Mouse (Mus musculus) lung, postnatal 14 days (tissue): ENCODE measurements at regions not wholly inside any gene's neighbourhood (a gene's known extent, or its start where the extent isn't known, plus 50 kb on each side); places are given as distances from the start of the nearest gene placed in this dataset.
A peak's percentile ranks its signal among the peaks of the same experiment; 100 is the strongest.

ENCODE experiments used
- DNase-seq: peaks from one replicate; pipeline ENCODE4 v3.0.0; 2021

DNA sequence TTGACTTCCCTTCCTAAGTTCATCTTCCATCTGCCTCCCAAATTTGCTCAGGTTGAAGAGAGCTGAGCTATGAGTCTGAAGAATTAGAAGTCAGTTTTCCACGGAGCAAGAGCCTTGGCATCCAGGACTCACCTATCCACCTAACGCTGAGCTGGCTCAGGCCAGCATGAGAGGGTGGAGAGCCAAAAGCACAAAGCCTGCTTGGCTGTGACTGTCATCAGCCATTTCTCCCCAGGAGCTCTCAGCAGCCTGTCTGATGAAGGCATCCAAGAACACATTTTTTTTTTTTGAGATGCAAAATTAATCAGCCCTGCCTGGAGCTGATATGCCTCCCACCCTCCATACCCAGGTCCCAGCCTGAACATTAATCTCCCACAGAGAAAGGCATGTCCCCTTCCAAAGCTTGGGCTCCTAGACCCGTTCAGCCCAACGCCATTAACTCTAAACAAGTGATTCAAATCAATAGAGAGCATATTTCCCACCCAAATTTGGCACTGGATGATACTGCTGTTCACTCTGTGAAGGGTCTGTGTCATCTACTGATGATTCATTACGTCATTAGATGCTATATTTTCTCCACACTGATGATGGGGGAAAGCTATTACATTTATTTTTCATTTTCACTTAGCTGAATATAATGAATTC lies 103.8 kb upstream of the Peli1 start:
- no peak for DNase-seq

GRCm38 (mm10) chr11:20987841-20988251 lies 103.2 kb upstream of the Peli1 start:
- no peak for DNase-seq

GRCm38 (mm10) chr11:20988871-20989270 lies 102.2 kb upstream of the Peli1 start:
- no peak for DNase-seq

DNA sequence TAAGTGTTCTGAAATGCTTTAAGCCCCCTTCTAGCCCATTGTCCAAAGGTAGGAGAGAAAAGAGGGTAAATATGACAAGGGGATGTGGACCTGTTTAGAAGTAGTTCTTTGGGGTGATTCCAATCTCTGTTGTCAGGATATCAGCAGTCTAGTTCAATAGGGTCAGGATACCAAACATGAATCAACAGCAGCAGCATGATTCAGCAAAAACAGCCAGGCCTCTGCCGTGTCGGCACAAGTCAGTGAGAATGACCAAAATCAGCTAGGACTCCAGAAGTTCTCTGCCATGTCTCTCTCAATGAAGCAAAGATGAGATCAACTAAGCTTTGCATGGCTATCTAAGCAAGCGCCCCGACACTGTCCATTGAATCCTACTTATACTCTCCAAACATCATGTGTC lies 97.5 kb upstream of the Peli1 start:
- DNase-seq = no peak

GRCm38 (mm10) chr11:21001400-21001799 lies 89.7 kb upstream of the Peli1 start:
- DNase-seq = no peak

DNA sequence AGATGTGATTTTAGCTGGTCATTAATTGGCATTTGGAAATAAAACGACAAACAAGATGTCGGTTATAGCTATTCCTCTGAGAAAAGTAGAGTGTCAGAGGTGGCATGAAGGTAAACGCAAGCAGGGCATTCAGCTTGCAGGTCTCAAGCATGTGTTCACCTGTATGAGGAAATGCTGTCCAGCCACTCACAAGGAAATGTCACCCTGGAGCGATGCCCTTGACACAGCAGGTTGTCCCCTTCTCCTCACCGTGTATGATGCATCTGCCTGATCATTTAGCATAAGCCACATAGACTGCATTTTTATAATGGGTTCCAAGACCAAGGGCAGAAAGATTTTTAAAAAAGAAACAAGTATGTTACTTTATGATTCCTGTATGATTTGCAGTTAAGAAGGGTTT lies 83.9 kb upstream of the Peli1 start:
- no peak for DNase-seq

GRCm38 (mm10) chr11:21009505-21009904 lies 81.6 kb upstream of the Peli1 start:
- DNase-seq = no peak

DNA sequence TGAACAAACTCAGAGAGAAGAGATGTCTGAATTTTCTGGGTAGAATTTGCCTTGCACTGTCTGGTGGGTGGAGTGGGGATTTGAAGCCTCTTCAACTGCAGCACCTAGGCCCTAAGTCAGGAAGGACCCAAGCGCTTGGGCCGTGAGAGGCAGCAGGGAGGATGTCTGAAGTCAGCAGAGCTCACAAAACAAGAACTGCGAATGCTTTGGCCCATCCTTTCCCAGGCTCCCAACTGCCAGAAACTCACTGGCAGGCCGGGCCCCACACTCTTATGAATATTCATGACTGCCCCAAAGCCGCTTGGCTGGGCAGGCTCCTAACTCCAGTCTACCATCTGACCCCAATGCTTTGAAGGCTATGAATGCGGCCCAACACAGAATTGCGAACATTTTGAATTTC lies 80.2 kb upstream of the Peli1 start:
- DNase-seq = no peak

- no peak for DNase-seq
These were observed 76.8 kb upstream of the Peli1 start for GRCm38 (mm10) chr11:21014250-21014649.

DNA sequence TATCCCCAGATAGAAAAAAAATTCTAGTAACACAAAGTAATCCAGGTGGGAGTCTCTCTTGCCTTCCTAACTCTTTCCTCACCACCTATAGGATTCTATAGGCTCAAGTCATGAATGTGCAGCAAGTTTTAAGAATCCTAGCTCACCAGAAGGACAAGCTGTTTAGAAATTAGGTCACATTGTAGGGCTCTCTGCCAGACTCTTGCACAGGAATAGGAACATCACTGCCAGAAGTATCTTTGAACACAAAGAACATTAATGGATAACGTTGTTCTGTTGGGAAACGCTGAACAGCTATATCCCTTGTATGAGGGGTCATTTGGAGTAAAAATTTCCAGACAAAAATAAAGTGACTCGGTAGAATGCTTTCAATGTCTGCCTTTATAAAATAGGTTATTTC lies 75.6 kb upstream of the Peli1 start:
- peak; percentile 61 for DNase-seq

GRCm38 (mm10) chr11:21016133-21016746 lies 74.9 kb upstream of the Peli1 start:
- DNase-seq = no peak

DNA sequence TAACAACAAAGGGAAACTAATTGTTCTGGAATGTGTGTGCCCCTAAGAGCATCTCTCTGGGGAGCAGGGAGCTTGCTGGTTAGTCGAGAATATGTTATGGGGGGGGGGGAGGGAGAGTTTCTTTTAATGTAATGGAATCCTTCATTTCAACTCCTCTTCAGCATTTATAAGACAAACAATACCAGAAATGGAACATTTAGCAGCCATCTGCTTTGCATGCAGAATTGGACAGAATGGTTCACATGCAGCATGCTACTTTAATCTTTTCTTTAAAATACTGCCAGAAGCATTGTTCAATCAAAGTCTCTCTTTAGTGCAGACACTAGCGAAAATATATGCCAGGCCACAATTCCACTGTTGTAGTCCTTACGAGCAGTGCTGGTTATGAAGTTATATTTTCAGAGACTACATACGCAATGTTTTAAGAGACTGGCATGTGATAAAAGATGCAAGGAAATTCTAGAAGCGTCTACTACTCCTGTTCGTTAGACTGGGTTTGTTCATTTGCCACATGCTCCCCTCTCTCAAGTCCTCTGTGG lies 74.2 kb upstream of the Peli1 start:
- DNase-seq = no peak

DNA sequence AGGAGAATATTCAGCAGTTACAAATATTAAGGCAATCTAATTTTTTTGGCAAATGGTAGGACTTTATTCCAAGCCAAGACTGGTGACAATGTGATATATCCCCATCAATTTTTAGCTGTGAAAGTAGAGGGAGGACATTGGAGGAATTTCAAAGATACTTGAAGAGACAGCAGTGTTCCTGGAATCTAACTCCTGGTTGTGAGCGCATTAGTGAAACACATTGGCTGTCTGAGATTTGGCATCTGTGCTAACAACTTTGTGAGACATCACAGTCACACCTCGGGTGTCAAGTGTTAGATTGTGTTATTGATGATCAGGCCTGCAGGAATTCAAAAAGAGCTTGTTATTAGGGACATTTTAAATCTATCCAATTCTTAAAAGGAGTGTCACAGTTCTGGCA lies 71.3 kb upstream of the Peli1 start:
- DNase-seq = no peak

DNA sequence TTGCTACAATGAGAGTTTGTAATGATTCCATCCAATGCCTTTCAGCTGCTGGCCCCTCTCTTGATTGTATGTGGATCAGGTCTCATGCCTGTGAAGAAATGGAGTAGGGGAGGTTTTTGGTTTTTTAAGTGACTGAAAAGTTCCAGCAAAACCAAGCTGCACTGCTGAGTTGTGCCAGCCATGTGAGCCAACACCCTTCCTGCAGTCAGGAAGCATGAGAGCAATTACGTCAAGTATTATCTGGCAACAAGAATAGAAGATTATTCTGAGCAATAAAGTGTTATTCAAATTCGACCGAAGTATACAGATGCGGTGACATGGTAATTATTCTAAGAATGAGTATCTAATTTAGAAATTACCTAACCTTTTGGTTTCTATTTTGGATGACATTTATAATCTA lies 67.0 kb upstream of the Peli1 start:
- DNase-seq = no peak

DNA sequence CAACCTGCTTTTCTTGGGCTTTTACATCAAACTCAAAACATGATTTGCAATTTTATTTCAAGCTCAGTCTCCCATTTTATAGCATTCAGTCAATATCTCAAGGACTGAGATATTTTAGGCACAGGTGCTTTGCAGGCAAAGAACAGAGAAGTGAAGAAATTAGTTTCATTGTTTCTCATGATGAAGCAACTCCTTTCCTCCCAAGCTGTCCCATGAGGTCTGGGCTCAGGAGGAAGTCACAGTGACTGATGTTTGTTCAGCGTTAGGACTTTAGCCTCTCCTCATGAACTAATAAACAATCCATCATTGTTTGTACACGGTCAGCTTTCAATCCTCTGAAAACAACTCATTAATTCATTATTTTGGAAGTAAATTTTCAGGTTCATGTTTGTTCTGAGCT lies 66.6 kb upstream of the Peli1 start:
- DNase-seq = no peak

GRCm38 (mm10) chr11:21027299-21027698 lies 63.8 kb upstream of the Peli1 start:
- no peak for DNase-seq

DNA sequence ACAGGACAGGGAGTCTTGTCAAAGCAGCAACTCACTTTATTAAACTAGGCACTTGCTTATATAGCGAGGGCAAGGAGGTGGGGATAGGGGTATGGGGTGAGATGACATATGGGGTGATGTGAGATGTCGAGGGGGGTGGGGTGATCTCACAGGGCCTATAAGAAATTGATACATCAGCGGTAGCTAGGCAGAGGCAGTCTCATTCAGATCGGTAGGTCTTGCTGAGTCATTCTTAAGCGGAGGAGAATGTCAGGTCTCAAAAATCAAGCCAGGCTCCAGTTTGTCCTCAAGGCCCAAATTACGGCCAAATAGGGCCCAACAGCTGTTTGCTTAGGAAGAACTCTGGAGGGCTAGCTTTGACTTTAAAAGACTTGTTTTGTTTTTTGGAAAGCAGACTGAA lies 60.7 kb upstream of the Peli1 start:
- no peak for DNase-seq

GRCm38 (mm10) chr11:21031816-21032215 lies 59.3 kb upstream of the Peli1 start:
- DNase-seq = no peak

- DNase-seq = no peak
These were observed 57.8 kb upstream of the Peli1 start for GRCm38 (mm10) chr11:21033234-21033822.

DNA sequence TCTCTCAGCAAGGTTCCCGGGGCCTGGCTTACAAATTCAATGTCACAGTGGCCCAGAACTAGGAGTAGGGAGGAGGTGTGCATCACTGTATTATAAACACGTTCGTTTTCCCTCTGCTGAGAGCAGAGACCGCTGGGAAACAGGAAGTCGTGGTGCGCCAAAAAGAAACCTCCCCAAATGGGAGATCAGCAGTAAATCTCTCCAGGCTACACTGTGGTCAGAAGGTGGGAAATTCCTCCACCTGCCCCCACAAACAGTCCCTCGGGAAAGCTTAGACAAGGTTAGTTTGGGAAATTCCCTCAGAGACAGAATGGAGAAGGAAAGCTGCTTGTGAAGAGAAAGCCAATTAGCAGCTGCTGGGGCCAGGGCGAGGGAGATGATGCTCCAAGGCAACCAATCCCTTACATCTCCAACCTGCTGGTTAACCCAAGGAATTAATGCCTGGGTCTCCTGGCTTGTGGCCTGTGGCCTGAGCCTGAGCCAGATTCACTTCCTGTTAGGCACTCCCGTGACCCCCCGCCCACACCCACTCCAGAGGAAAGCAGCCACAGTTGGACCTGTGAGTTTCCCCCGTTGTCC lies 57.2 kb upstream of the Peli1 start:
- DNase-seq = peak; percentile 63

- DNase-seq = peak; percentile 23
These were observed 54.8 kb upstream of the Peli1 start for GRCm38 (mm10) chr11:21036161-21036916.

GRCm38 (mm10) chr11:21037267-21037906 lies 53.7 kb upstream of the Peli1 start:
- DNase-seq = no peak

DNA sequence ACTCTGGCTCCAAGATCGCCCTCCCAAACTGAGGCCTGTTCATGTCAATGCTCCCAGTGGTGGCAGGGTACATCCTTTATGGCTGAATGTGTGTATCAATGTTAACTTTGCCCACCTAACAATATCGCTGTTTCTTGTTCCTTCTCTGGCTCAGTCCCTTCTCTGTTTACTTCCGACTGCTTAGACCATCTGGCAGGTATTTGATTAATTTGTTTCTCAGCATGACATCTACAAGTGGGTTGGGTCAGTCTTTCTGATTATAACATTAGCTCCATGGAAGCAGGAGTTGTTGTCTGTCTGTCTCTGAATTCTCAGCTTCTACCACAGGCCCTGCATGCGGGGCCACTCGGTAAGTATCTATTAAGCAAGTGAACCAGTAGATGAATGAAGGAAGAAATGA lies 49.9 kb upstream of the Peli1 start:
- no peak for DNase-seq
